Mouse (Mus musculus) urinary bladder, postnatal 25 days (tissue): ENCODE data around the gene Lrrc17.

ENCODE experiments used
- DNase-seq: peaks from one replicate; pipeline ENCODE4 v3.0.0; 2022; ENCODE audit warnings: low spot score

Lrrc17 gene

GRCm38 (mm10) chr5:21543409-21544201, at the start of gene Lrrc17:
TSS of gene Lrrc17 (plus strand) at chr5:21543559.
- no peak for DNase-seq

- DNase-seq, result no peak
Observed at GRCm38 (mm10) chr5:21494781-21495180, 48.6 kb upstream of the Lrrc17 start.

DNA sequence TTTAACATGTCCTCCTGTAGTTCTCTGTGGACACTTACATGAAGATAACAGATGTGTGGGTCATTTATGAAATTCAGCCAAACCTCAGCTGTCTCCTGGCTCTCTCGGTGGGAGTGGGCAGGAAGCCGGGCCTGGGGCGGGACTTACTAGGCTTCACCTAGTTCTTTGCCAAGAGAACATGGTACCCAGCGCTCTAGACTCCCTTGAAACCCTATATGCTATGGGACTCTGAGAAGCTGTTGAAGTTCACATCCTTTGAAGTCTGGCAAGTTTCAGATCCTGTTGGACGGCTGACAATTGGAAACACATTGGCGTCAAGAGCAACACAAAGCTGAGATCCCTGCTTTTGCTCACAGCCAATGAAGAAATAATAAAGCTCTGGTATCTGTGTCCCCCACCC, 47.0 kb upstream of the Lrrc17 start:
- DNase-seq, result no peak

GRCm38 (mm10) chr5:21496881-21497280, 46.5 kb upstream of the Lrrc17 start:
- no peak for DNase-seq

GRCm38 (mm10) chr5:21498490-21498889, 44.9 kb upstream of the Lrrc17 start:
- no peak for DNase-seq

DNA sequence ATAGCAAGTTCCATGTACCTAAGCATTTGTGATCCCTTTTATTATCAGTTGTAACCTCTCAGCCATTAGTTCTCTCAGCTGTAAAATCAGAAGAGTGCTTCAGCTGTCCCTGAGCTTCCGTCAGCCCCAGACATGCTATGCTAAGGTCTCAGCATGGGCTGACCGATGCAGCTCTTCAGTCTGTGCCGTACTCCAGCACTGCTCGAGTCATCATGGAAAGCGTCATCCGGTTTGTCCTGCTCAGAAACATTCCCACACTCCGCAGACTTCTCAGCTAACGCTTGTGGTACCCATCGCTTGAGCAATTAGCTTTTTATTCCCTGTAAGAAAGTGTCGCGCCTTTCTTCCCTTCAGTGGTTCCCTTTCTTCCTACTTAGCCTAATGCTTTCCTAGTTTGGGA, 44.4 kb upstream of the Lrrc17 start:
- no peak for DNase-seq

DNA sequence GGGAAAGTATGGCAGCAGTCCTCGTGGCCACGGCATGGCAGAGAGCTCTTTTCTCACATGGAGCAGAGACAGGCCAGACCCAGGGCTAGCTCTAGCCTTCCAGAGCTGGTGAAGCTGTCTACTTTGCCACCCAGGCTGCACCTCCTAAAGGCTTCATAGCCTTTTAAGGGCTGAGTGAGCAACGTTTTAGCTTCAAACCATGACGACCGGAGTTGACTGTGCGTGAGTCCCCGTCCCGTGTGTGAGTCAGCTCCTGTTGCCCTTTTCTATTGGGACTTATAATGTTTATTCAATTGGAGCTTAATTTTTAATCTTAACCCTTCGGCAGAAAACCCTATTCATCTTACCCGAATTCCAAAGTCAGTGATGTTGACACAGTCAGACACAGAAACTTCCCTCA, 43.2 kb upstream of the Lrrc17 start:
- DNase-seq, result no peak

- DNase-seq, result no peak
Observed at GRCm38 (mm10) chr5:21500941-21501340, 42.4 kb upstream of the Lrrc17 start.

GRCm38 (mm10) chr5:21502936-21503610, 40.3 kb upstream of the Lrrc17 start:
- no peak for DNase-seq

DNA sequence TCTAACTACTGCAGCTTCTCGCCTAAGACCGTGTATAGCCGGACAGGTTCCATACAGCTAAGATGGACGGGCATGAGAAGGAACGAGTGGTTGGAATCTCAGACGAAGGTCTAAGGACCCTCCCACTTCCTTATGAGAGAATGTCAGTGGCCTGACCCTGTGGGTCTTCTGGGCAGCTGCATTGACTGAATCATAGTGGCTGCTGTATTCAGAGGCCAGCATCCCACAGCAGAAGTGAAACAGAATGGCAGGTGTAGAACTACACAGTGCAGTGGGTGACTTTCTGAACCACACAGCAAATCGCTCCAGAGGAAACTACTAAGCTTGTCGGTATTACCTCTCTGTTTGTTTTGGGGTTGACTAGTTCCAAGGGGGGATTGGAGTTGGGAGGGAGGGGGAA, 38.2 kb upstream of the Lrrc17 start:
- DNase-seq, result no peak

DNA sequence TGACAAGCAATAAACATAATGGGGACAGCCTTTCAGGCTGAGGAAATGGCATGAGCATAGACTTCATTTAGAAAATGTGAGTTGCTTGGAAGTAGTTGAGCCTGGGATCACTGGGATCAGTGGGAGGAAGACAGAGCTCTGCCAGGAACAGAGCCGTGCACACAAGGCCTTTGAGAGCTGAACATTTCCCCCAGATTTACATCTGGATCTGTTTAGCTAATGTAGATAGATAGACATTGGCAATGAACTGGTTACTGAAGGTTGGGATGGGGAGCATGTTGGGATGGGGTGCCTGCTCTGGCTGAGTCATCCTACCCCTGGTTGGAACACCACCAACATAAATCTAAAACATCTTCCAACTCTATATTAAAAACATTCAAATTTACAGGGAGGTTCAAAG, 36.5 kb upstream of the Lrrc17 start:
- no peak for DNase-seq

GRCm38 (mm10) chr5:21509801-21510200, 33.6 kb upstream of the Lrrc17 start:
- DNase-seq, result no peak

GRCm38 (mm10) chr5:21513363-21513762, 30.0 kb upstream of the Lrrc17 start:
- DNase-seq, result no peak

DNA sequence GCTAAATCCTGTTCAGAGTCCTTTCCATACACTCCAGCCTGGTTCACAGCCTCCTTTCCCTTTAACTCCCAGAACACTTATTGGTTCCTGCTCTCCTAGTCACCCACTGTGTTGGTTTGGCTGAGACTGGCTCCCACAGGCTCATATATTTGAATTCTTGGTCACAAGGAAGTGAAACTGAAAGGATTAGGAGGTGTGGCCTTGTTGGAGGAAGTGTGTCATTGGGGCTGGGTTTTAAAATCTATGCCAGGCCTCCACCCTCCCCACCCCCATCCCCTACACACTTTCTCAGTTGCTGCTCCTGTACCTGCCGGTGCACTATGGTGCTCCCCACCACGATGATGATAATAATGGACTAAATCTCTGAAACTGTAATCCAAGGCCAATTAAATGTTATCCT, 25.8 kb upstream of the Lrrc17 start:
- DNase-seq, result no peak

DNA sequence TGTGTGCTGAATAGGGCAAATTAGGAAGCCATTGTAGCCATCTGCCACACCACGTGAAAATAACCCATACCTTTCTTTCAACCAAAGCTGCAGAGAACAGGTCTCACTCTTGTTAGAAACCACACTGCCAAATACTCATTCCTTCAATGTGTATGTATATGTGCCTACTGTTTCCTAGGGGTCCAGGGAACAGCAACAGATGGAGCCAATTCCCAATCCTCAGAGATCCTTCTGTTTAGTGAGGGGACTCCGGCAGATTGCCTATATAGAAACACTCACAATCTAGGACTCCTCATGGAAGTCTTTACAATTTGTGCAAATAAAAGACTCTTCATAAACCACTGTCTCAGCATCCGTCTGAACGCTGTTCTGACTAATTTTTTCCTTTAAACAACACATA, 25.2 kb upstream of the Lrrc17 start:
- DNase-seq, result no peak

- no peak for DNase-seq
Observed at GRCm38 (mm10) chr5:21519166-21519565, 24.2 kb upstream of the Lrrc17 start.

- DNase-seq, result no peak
Observed at GRCm38 (mm10) chr5:21526835-21527485, 16.4 kb upstream of the Lrrc17 start.

- DNase-seq, result no peak
Observed at GRCm38 (mm10) chr5:21527488-21527911, 15.9 kb upstream of the Lrrc17 start.

GRCm38 (mm10) chr5:21528068-21528842, 15.1 kb upstream of the Lrrc17 start:
- DNase-seq, result no peak

DNA sequence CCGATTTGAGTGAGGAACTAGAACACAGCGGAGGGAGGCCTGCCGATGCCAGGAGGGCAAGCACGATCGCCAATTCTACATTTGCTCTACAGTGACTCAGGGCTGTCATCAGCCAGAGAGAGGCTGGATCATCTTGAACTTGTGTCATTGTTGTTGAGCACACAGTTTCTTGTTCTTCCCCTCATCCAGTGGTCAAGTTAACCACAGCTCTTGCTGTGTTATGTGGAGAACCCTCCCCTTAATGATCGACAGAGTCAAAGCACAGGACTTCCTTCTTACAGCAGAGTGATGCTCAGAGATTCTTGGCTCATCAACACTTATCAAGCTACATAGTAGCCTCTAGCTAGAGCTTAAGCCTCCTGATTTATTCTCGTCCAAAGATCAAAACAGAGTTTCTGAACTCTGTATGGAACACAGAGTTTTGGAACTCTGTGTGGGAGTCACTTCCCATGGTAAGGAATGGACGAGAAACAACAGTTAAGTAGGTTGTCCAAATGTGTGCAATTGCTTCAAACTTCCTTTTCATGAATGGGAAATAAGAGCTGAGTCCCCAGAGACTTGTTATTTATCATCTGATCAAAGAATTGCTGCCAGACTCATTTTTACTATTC, 14.1 kb upstream of the Lrrc17 start:
- DNase-seq, result no peak

GRCm38 (mm10) chr5:21532126-21532525, 11.2 kb upstream of the Lrrc17 start:
- no peak for DNase-seq

- no peak for DNase-seq
Observed at GRCm38 (mm10) chr5:21532921-21533320, 10.4 kb upstream of the Lrrc17 start.
